ENCODE assay signal across 12 mouse cellular contexts in genomic region chr7:28929381-28929780, GRCm38 (mm10). TPM values are rescaled to one million over a fixed set of nuclear protein-coding genes. Genes with fewer than 3 reads are reported as not detected.
DNase-seq lines count a peak whose midpoint lies in the region; ATAC-seq lines count a peak whose summit lies in the region.
"Had no signal": no experiment of that assay in that cellular context is flagged by ENCODE, and none has a peak within 500 bp of the region (broad histone marks: within the 10 kb centered on the region; RNA-seq: fewer than 3 reads in every experiment).

No protein-coding gene starts in this region.

- peak overlapping the region; percentile 77 for H3K27ac ChIP-seq in heart, embryonic 13.5 days (replicated peaks)
- H3K27ac ChIP-seq in embryonic facial prominence, embryonic 10.5 days (replicated peaks) = no peak overlapping the region
- peak overlapping the region; percentile 75 for H3K27ac ChIP-seq in kidney, embryonic 16.5 days (ENCODE audit: low read length)
- H3K27ac ChIP-seq in midbrain, embryonic 14.5 days (replicated peaks; ENCODE audit: low read depth, low read length) = no peak overlapping the region
- H3K27ac ChIP-seq: hindbrain, embryonic 13.5 days; macrophage had no signal

- peak overlapping the region; percentile 4; the same call in 1 of the 2 replicates for H3K9ac ChIP-seq in heart, embryonic 13.5 days
- no peak overlapping the region for H3K9ac ChIP-seq in kidney, embryonic 16.5 days (replicated peaks; ENCODE audit: low read length)
- no peak overlapping the region for H3K9ac ChIP-seq in midbrain, embryonic 14.5 days (replicated peaks; ENCODE audit: low read length)
- H3K9ac ChIP-seq: hindbrain, embryonic 13.5 days had no signal

- no peak overlapping the region for H3K4me2 ChIP-seq in heart, embryonic 13.5 days
- H3K4me2 ChIP-seq in kidney, embryonic 16.5 days (replicated peaks; ENCODE audit: low read depth, low read length) = no peak overlapping the region
- H3K4me2 ChIP-seq in midbrain, embryonic 14.5 days (ENCODE audit: low read length) = no peak overlapping the region
- H3K4me2 ChIP-seq: hindbrain, embryonic 13.5 days had no signal

- H3K4me1 ChIP-seq in heart, embryonic 13.5 days = peaks cover 80% of the 10 kb centered on the region
- H3K4me1 ChIP-seq in embryonic facial prominence, embryonic 10.5 days = peaks cover 71% of the 10 kb centered on the region
- peaks cover 72% of the 10 kb centered on the region for H3K4me1 ChIP-seq in kidney, embryonic 16.5 days (ENCODE audit: insufficient read depth, low read length)
- peaks cover 8% of the 10 kb centered on the region for H3K4me1 ChIP-seq in midbrain, embryonic 14.5 days (ENCODE audit: control insufficient read depth, insufficient read depth, low read length)

- no peak overlapping the region for H3K4me3 ChIP-seq in heart, embryonic 13.5 days
- 0 out of 2 replicates have a peak overlapping the region, but pooled peaks have one; percentile 21 for H3K4me3 ChIP-seq in embryonic facial prominence, embryonic 10.5 days
- H3K4me3 ChIP-seq in kidney, embryonic 16.5 days (ENCODE audit: low read length) = no peak overlapping the region
- no peak overlapping the region for H3K4me3 ChIP-seq in midbrain, embryonic 14.5 days (replicated peaks; ENCODE audit: low read depth, low read length)
- H3K4me3 ChIP-seq: hindbrain, embryonic 13.5 days had no signal

- WGBS in heart, embryonic 13.5 days = 59% methylated on average over 3 of the region's 3 CpGs
- 50% methylated on average over 3 of the region's 3 CpGs for WGBS in embryonic facial prominence, embryonic 10.5 days
- 7% methylated on average over 3 of the region's 3 CpGs for WGBS in kidney, embryonic 16.5 days
- WGBS in midbrain, embryonic 14.5 days = 68% methylated on average over 3 of the region's 3 CpGs

- ATAC-seq in heart, embryonic 13.5 days (ENCODE audit: extremely low read depth, insufficient number of reproducible peaks, low FRiP score, low TSS enrichment) = no peak
- ATAC-seq in kidney, embryonic 16.5 days (ENCODE audit: low FRiP score, low TSS enrichment) = no peak
- no peak for ATAC-seq in midbrain, embryonic 14.5 days (ENCODE audit: low FRiP score, low TSS enrichment)
- ATAC-seq: forebrain, embryonic 14.5 days had no signal

- no peaks in the 10 kb centered on the region for H3K9me3 ChIP-seq in heart, embryonic 13.5 days
- H3K9me3 ChIP-seq in embryonic facial prominence, embryonic 10.5 days = no peaks in the 10 kb centered on the region
- no peaks in the 10 kb centered on the region for H3K9me3 ChIP-seq in kidney, embryonic 16.5 days (ENCODE audit: low read length)
- H3K9me3 ChIP-seq in midbrain, embryonic 14.5 days (ENCODE audit: control insufficient read depth, low read length) = no peaks in the 10 kb centered on the region
- H3K9me3 ChIP-seq: hindbrain, embryonic 13.5 days had no signal

- no peak for DNase-seq in heart, adult 8-10 months (ENCODE audit: low spot score)
- peak; percentile 28 for DNase-seq in embryonic facial prominence, embryonic 10.5 days (ENCODE audit: low spot score)
- peak; percentile 56 for DNase-seq in lung, postnatal 14 days
- DNase-seq in T-cell, adult 2 months (ENCODE audit: low spot score) = no peak
- DNase-seq in thymus, postnatal 14 days = no peak
- no peak for DNase-seq in midbrain, embryonic 14.5 days

- H3K36me3 ChIP-seq in heart, embryonic 13.5 days = peaks cover 28% of the 10 kb centered on the region
- H3K36me3 ChIP-seq in embryonic facial prominence, embryonic 10.5 days (replicated peaks) = peaks cover 41% of the 10 kb centered on the region
- H3K36me3 ChIP-seq in kidney, embryonic 16.5 days (ENCODE audit: insufficient read depth, low read length) = 0 out of 2 replicates have a peak, but pooled peaks cover 5% of the 10 kb centered on the region
- H3K36me3 ChIP-seq in midbrain, embryonic 14.5 days (ENCODE audit: control insufficient read depth, insufficient read depth, low read length) = no peaks in the 10 kb centered on the region
- H3K36me3 ChIP-seq: hindbrain, embryonic 13.5 days had no signal

- no peaks in the 10 kb centered on the region for H3K27me3 ChIP-seq in heart, embryonic 13.5 days (replicated peaks)
- no peaks in the 10 kb centered on the region for H3K27me3 ChIP-seq in embryonic facial prominence, embryonic 10.5 days (replicated peaks; ENCODE audit: low read depth, poor library complexity, severe bottlenecking)
- H3K27me3 ChIP-seq in kidney, embryonic 16.5 days (ENCODE audit: insufficient read depth, low read length) = no peaks in the 10 kb centered on the region
- no peaks in the 10 kb centered on the region for H3K27me3 ChIP-seq in midbrain, embryonic 14.5 days (ENCODE audit: control insufficient read depth, insufficient read depth, low read length)
- H3K27me3 ChIP-seq: CH12.LX; hindbrain, embryonic 13.5 days had no signal

RNA-seq across cellular contexts. Expression of gene Actn4, which starts 32.8 kb away (rescaled TPM):
- polyA plus RNA-seq in heart, embryonic 13.5 days (2015; fragmentation: Nextera tagmentation; extraction: Ambion mirVana) = 259 and 266 TPM in 2 replicates
- 10 to 100 TPM; 57.8 to 82.0 (median 75.8) TPM for total RNA-seq in heart, adult 8-10 months (2022)
- polyA plus RNA-seq in embryonic facial prominence, embryonic 10.5 days (2016; fragmentation: Nextera tagmentation; extraction: Ambion mirVana) = 260 and 269 TPM in 2 replicates
- 360 and 374 TPM in 2 replicates for polyA plus RNA-seq in kidney, embryonic 16.5 days (2015; fragmentation: Nextera tagmentation; extraction: Ambion mirVana)
- polyA plus RNA-seq in midbrain, embryonic 14.5 days (2014; fragmentation: Nextera tagmentation; extraction: Ambion mirVana) = 102 and 118 TPM in 2 replicates

RNA-seq across cellular contexts. Expression of gene Capn12, which starts 48.2 kb away (rescaled TPM):
- 0.15 and 0.38 TPM in 2 replicates for polyA plus RNA-seq in heart, embryonic 13.5 days (2015; fragmentation: Nextera tagmentation; extraction: Ambion mirVana)
- under 1 TPM; 0.12 to 0.32 (median 0.23) TPM for total RNA-seq in heart, adult 8-10 months (2022)
- 0.44 and 0.55 TPM in 2 replicates for polyA plus RNA-seq in embryonic facial prominence, embryonic 10.5 days (2016; fragmentation: Nextera tagmentation; extraction: Ambion mirVana)
- 0.59 and 0.74 TPM in 2 replicates for polyA plus RNA-seq in kidney, embryonic 16.5 days (2015; fragmentation: Nextera tagmentation; extraction: Ambion mirVana)
- polyA plus RNA-seq in midbrain, embryonic 14.5 days (2014; fragmentation: Nextera tagmentation; extraction: Ambion mirVana) = 0.33 and 0.55 TPM in 2 replicates

RNA-seq across cellular contexts. Expression of gene Eif3k, which starts 52.3 kb away (rescaled TPM):
- 257 and 300 TPM in 2 replicates for polyA plus RNA-seq in heart, embryonic 13.5 days (2015; fragmentation: Nextera tagmentation; extraction: Ambion mirVana)
- total RNA-seq in heart, adult 8-10 months (2022) = 100 to 1,000 TPM; 152 to 167 (median 158) TPM
- polyA plus RNA-seq in embryonic facial prominence, embryonic 10.5 days (2016; fragmentation: Nextera tagmentation; extraction: Ambion mirVana) = 444 and 454 TPM in 2 replicates
- 406 and 407 TPM in 2 replicates for polyA plus RNA-seq in kidney, embryonic 16.5 days (2015; fragmentation: Nextera tagmentation; extraction: Ambion mirVana)
- polyA plus RNA-seq in midbrain, embryonic 14.5 days (2014; fragmentation: Nextera tagmentation; extraction: Ambion mirVana) = 320 and 343 TPM in 2 replicates

RNA-seq across cellular contexts. Expression of gene Map4k1, which starts 52.5 kb away (rescaled TPM):
- 3.4 and 5.3 TPM in 2 replicates for polyA plus RNA-seq in heart, embryonic 13.5 days (2015; fragmentation: Nextera tagmentation; extraction: Ambion mirVana)
- 1 to 10 TPM in 1 of 4 experiments, under 1 TPM in 3; 0.50 to 1.1 (median 0.74) TPM for total RNA-seq in heart, adult 8-10 months (2022)
- 11.6 and 14.4 TPM in 2 replicates for polyA plus RNA-seq in embryonic facial prominence, embryonic 10.5 days (2016; fragmentation: Nextera tagmentation; extraction: Ambion mirVana)
- polyA plus RNA-seq in kidney, embryonic 16.5 days (2015; fragmentation: Nextera tagmentation; extraction: Ambion mirVana) = 9.7 and 10.1 TPM in 2 replicates
- polyA plus RNA-seq in midbrain, embryonic 14.5 days (2014; fragmentation: Nextera tagmentation; extraction: Ambion mirVana) = 5.5 and 10.2 TPM in 2 replicates

Comparison
In these comparisons a context has a peak if more than half of its experiments do, and no peak if none do; other contexts are left out.
1. H3K27ac ChIP-seq: peak in heart, embryonic 13.5 days (single experiment) and kidney, embryonic 16.5 days (single experiment); none in embryonic facial prominence, embryonic 10.5 days (single experiment) and midbrain, embryonic 14.5 days (single experiment).
2. DNase-seq: peak in embryonic facial prominence, embryonic 10.5 days (single experiment) and lung, postnatal 14 days (single experiment); none in heart, adult 8-10 months (single experiment), T-cell, adult 2 months (single experiment), thymus, postnatal 14 days (single experiment) and midbrain, embryonic 14.5 days (single experiment).